Mouse (Mus musculus) thymus, adult 2 months (tissue): Measurements from ENCODE around the gene Olfr633. TPM values are rescaled to one million over a fixed set of nuclear protein-coding genes. Genes with fewer than 3 reads are reported as not detected.
"Not testable (repeated sequence)": the region's sequence is repeated elsewhere in the genome, so short reads cannot be mapped to it uniquely, and the experiment has no call there.

ENCODE experiments used
- DNase-seq: peaks from one replicate; pipeline ENCODE4 v3.0.0; 2021
- H3K27ac ChIP-seq: fragments of 200-500 bp; 2 replicates; pipeline ENCODE4 v1.5.1; 2012; ENCODE audit warnings: low read length, control low read depth; ENCODE audit not compliant: control insufficient read depth, insufficient read depth
- H3K27me3 ChIP-seq: fragments of 200-500 bp; 2 replicates; pipeline ENCODE4 v1.6.1; 2012; ENCODE audit warnings: mild to moderate bottlenecking, low read length, moderate library complexity, mixed read lengths; ENCODE audit not compliant: control insufficient read depth, insufficient read depth
- H3K36me3 ChIP-seq: fragments of 200-500 bp; 2 replicates; pipeline ENCODE4 v1.6.1; 2012; ENCODE audit warnings: mild to moderate bottlenecking, low read length, moderate library complexity; ENCODE audit not compliant: control insufficient read depth, insufficient read depth
- H3K4me1 ChIP-seq: fragments of 200-500 bp; replicated peaks from 2 replicates; pipeline ENCODE4 v1.6.1; 2012; ENCODE audit warnings: low read length; ENCODE audit not compliant: control insufficient read depth, insufficient read depth
- H3K4me3 ChIP-seq: fragments of 200-500 bp; 2 replicates; pipeline ENCODE4 v1.5.1; 2012; ENCODE audit warnings: mild to moderate bottlenecking, low read length, control low read depth, moderate library complexity; ENCODE audit not compliant: control insufficient read depth, insufficient read depth
- CTCF ChIP-seq: fragments of 200-500 bp; IDR thresholded peaks from 2 replicates; pipeline ENCODE4 v1.5.1; 2012; ENCODE audit warnings: mild to moderate bottlenecking, control low read depth, low read length, moderate library complexity, borderline replicate concordance; ENCODE audit not compliant: control insufficient read depth, poor library complexity, insufficient read depth; ENCODE audit errors: extremely low read depth
- POLR2A ChIP-seq: fragments of 200-500 bp; IDR thresholded peaks from 2 replicates; pipeline ENCODE4 v1.6.1; 2012; ENCODE audit warnings: mild to moderate bottlenecking, low read length, control low read depth, moderate library complexity; ENCODE audit not compliant: control insufficient read depth, poor library complexity, insufficient read depth; ENCODE audit errors: extremely low read depth
- WGBS: fragments of 180-500 bp; shearing (Covaris S2); methylation state at CpG from one replicate; pipeline ENCODE4 v1.1.7; 2018; 5-methylcytosine and 5-hydroxymethylcytosine counted together
- polyA plus RNA-seq: library from polyadenylated mRNA; depleted of rRNA; stranded (reverse); fragments of >200 nt; gene quantifications from 2 replicates; pipeline ENCODE4 v1.2.3, GENCODE M21; 2012; rRNA removed

Olfr633 gene
- polyA plus RNA-seq, 1 experiment: not detected

GRCm38 (mm10) chr7:103942730-103943129, 1.5 kb upstream of the Olfr633 start:
- no peak overlapping the region for H3K4me3 ChIP-seq
- peak; percentile 27 for DNase-seq
- WGBS: 35% methylated on average over 2 of the region's 2 CpGs
- H3K27me3 ChIP-seq: no peaks in the 10 kb centered on the region
- H3K36me3 ChIP-seq: no peaks in the 10 kb centered on the region
- H3K27ac ChIP-seq: no peak overlapping the region
- H3K4me1 ChIP-seq: no peaks in the 10 kb centered on the region
- TF ChIP-seq POLR2A (no peak), CTCF (no peak)

GRCm38 (mm10) chr7:103966873-103967272, 22.6 kb downstream of the Olfr633 start:
- not testable (repeated sequence) for H3K27ac ChIP-seq, H3K4me1 ChIP-seq, DNase-seq, H3K36me3 ChIP-seq, H3K27me3 ChIP-seq, H3K4me3 ChIP-seq
- 98% methylated on average over 22 of the region's 22 CpGs for WGBS

- 82% methylated on average over 1 of the region's 1 CpGs for WGBS
- DNase-seq: no peak
- TF ChIP-seq POLR2A: no peak
- TF ChIP-seq CTCF: no peak
- Histone ChIP-seq H3K36me3 (no peaks in the 10 kb centered on the region), H3K27me3 (no peaks in the 10 kb centered on the region), H3K27ac (no peak within 1 kb of the TSS), H3K4me3 (no peak within 1 kb of the TSS), H3K4me1 (no peaks in the 10 kb centered on the region)
Measured at GRCm38 (mm10) chr7:103970852-103971251, 26.6 kb downstream of the Olfr633 start, which contains the start of gene Olfr635. Olfr635 (plus strand) TSS chr7:103971152.

- WGBS: 58% methylated on average over 1 of the region's 1 CpGs
- TF ChIP-seq CTCF (no peak), POLR2A (no peak)
- Histone ChIP-seq H3K27ac (no peak overlapping the region), H3K36me3 (no peaks in the 10 kb centered on the region), H3K27me3 (no peaks in the 10 kb centered on the region), H3K4me3 (no peak overlapping the region), H3K4me1 (no peaks in the 10 kb centered on the region)
- no peak for DNase-seq
Measured at GRCm38 (mm10) chr7:103971782-103972181, 27.5 kb downstream of the Olfr633 start.

GRCm38 (mm10) chr7:103998446-103998845, 54.2 kb downstream of the Olfr633 start, which contains the start of gene Olfr638:
Olfr638 (plus strand) TSS chr7:103998746.
- Histone ChIP-seq H3K27ac (no peak within 1 kb of the TSS), H3K4me3 (no peak within 1 kb of the TSS), H3K36me3 (no peaks in the 10 kb centered on the region), H3K4me1 (no peaks in the 10 kb centered on the region), H3K27me3 (no peaks in the 10 kb centered on the region)
- TF ChIP-seq POLR2A (no peak), CTCF (no peak)
- no peak for DNase-seq

Other genes with a start within 250 kb of the Olfr633 start
- gene Olfr243, start 229.8 kb upstream of the Olfr633 start, polyA plus RNA-seq: not detected in 2 replicates
- gene Olfr628, start 214.1 kb upstream of the Olfr633 start, polyA plus RNA-seq: not detected in 2 replicates
- gene Olfr629, start 199.5 kb upstream of the Olfr633 start, polyA plus RNA-seq: not detected in 2 replicates
- gene Olfr630, start 187.1 kb upstream of the Olfr633 start, polyA plus RNA-seq: not detected in 2 replicates
- gene Olfr69, start 172.8 kb upstream of the Olfr633 start, polyA plus RNA-seq: not detected in 2 replicates
- gene Olfr68, start 164.7 kb upstream of the Olfr633 start, polyA plus RNA-seq: not detected in 2 replicates
- not detected in 2 replicates for gene Olfr67, start 152.6 kb upstream of the Olfr633 start, polyA plus RNA-seq
- gene Hbb-bt, start 130.4 kb upstream of the Olfr633 start, polyA plus RNA-seq: 168 and 261 TPM in 2 replicates
- gene Hbb-bs, start 116.3 kb upstream of the Olfr633 start, polyA plus RNA-seq: 1,784 and 2,649 TPM in 2 replicates
- gene Hbb-bh2, start 103.9 kb upstream of the Olfr633 start, polyA plus RNA-seq: not detected in 2 replicates
- gene Hbb-bh1, start 101.3 kb upstream of the Olfr633 start, polyA plus RNA-seq: 0.66 and 0.77 TPM in 2 replicates
- 1.1 and 1.4 TPM in 2 replicates for gene Hbb-y, start 91.2 kb upstream of the Olfr633 start, polyA plus RNA-seq
- not detected in 2 replicates for gene Olfr66, start 58.2 kb upstream of the Olfr633 start, polyA plus RNA-seq
- not detected in 2 replicates for gene Olfr64, start 50.0 kb upstream of the Olfr633 start, polyA plus RNA-seq
- gene Olfr65, start 41.0 kb upstream of the Olfr633 start, polyA plus RNA-seq: not detected in 2 replicates
- not detected in 2 replicates for gene Olfr631, start 15.6 kb upstream of the Olfr633 start, polyA plus RNA-seq
- gene Olfr632, start 10.1 kb upstream of the Olfr633 start, polyA plus RNA-seq: 0.07 TPM in 1 of 2 replicates, not detected in the other
- not detected in 2 replicates for gene Olfr635, start 26.7 kb downstream of the Olfr633 start, polyA plus RNA-seq
- not detected in 2 replicates for gene Olfr638, start 54.3 kb downstream of the Olfr633 start, polyA plus RNA-seq
- not detected in 2 replicates for gene Olfr639, start 72.9 kb downstream of the Olfr633 start, polyA plus RNA-seq
- gene Olfr640, start 81.1 kb downstream of the Olfr633 start, polyA plus RNA-seq: not detected in 2 replicates
- not detected in 2 replicates for gene Olfr641, start 91.0 kb downstream of the Olfr633 start, polyA plus RNA-seq
- gene Olfr642, start 108.2 kb downstream of the Olfr633 start, polyA plus RNA-seq: not detected in 2 replicates
- not detected in 2 replicates for gene 4930516K23Rik, start 117.0 kb downstream of the Olfr633 start, polyA plus RNA-seq
- not detected in 2 replicates for gene Olfr644, start 127.4 kb downstream of the Olfr633 start, polyA plus RNA-seq
- gene Olfr645, start 141.0 kb downstream of the Olfr633 start, polyA plus RNA-seq: not detected in 2 replicates
- gene Olfr646, start 160.4 kb downstream of the Olfr633 start, polyA plus RNA-seq: 0.04 TPM in 1 of 2 replicates, not detected in the other
- not detected in 2 replicates for gene Ubqln5, start 185.4 kb downstream of the Olfr633 start, polyA plus RNA-seq
- not detected in 2 replicates for gene Olfr643, start 193.0 kb downstream of the Olfr633 start, polyA plus RNA-seq
- 0.11 TPM in 1 of 2 replicates, not detected in the other for gene Ubqln3, start 198.8 kb downstream of the Olfr633 start, polyA plus RNA-seq
- gene Ubqlnl, start 206.1 kb downstream of the Olfr633 start, polyA plus RNA-seq: 0.09 TPM in 1 of 2 replicates, not detected in the other
- gene Olfm5, start 220.4 kb downstream of the Olfr633 start, polyA plus RNA-seq: 0.09 TPM in 2 replicates
- not detected in 2 replicates for gene Olfr648, start 239.0 kb downstream of the Olfr633 start, polyA plus RNA-seq